Mouse (Mus musculus) heart, adult 2 months (tissue): ENCODE data around the gene Afg3l1. TPM values are rescaled to one million over a fixed set of nuclear protein-coding genes. Genes with fewer than 3 reads are reported as not detected.

Experiments used
- DNase-seq, 2 experiments: peaks; one replicate each; pipeline ENCODE4 v3.0.0; 2021
- H3K27ac ChIP-seq: fragments of 200-600 bp; 2 replicates; pipeline ENCODE4 v1.8.1; 2022
- H3K27me3 ChIP-seq: fragments of 200-500 bp; 2 replicates; pipeline ENCODE4 v1.6.1; 2012; ENCODE audit warnings: mild to moderate bottlenecking, low read length, inconsistent platforms, mixed read lengths; ENCODE audit not compliant: control insufficient read depth, insufficient read depth
- H3K36me3 ChIP-seq: fragments of 200-500 bp; 2 replicates; pipeline ENCODE4 v1.6.1; 2012; ENCODE audit warnings: low read length, inconsistent platforms; ENCODE audit not compliant: control insufficient read depth, insufficient read depth
- H3K4me1 ChIP-seq: fragments of 200-500 bp; 2 replicates; pipeline ENCODE4 v1.6.1; 2011; ENCODE audit warnings: low read length; ENCODE audit not compliant: control insufficient read depth, insufficient read depth
- H3K4me3 ChIP-seq: fragments of 200-600 bp; 2 replicates; pipeline ENCODE4 v1.8.1; 2022
- H3K79me2 ChIP-seq: fragments of 200-500 bp; replicated peaks from 2 replicates; pipeline ENCODE4 v1.6.1; 2012; ENCODE audit warnings: mild to moderate bottlenecking, inconsistent platforms, low read length, moderate library complexity, mixed read lengths; ENCODE audit not compliant: control insufficient read depth, insufficient read depth
- H3K9ac ChIP-seq: fragments of 200-500 bp; 2 replicates; pipeline ENCODE4 v1.6.1; 2012; ENCODE audit warnings: low read depth, mild to moderate bottlenecking, control low read depth, inconsistent platforms, low read length, mixed read lengths
- CTCF ChIP-seq: fragments of 200-600 bp; IDR thresholded peaks from 2 replicates; pipeline ENCODE4 v1.8.1; 2022; ENCODE audit warnings: antibody characterized with exemption, mild to moderate bottlenecking, moderate library complexity
- EP300 ChIP-seq: fragments of 200-500 bp; IDR thresholded peaks from 2 replicates; pipeline ENCODE4 v1.6.1; 2011; ENCODE audit warnings: low read depth, low read length, control low read depth; ENCODE audit not compliant: insufficient read depth
- POLR2A ChIP-seq: fragments of 200-500 bp; IDR thresholded peaks from 2 replicates; pipeline ENCODE4 v1.6.1; 2011; ENCODE audit warnings: mild to moderate bottlenecking, low read depth, low read length, control low read depth; ENCODE audit not compliant: insufficient read depth
- WGBS: fragments of 180-500 bp; shearing (Covaris S2); methylation state at CpG from one replicate; pipeline ENCODE4 v1.1.7; 2018; 5-methylcytosine and 5-hydroxymethylcytosine counted together
- intact Hi-C: fragments of 180-260 bp; cut with DNase I; formaldehyde crosslinking; loops from one replicate; pipeline ENCODE4 v1.15.1; 2025
- polyA plus RNA-seq: library from polyadenylated mRNA; depleted of rRNA; stranded (reverse); fragments of >200 nt; gene quantifications from 2 replicates; pipeline ENCODE4 v1.2.3, GENCODE M21; 2012
- total RNA-seq, 2 experiments: library from RNA; stranded (reverse); gene quantifications; 2 replicates each; pipeline ENCODE4 v1.2.3; 2021

Afg3l1 gene
- total and polyA plus RNA-seq, 3 experiments, result 22.6 to 65.1 (median 60.1) TPM

DNA sequence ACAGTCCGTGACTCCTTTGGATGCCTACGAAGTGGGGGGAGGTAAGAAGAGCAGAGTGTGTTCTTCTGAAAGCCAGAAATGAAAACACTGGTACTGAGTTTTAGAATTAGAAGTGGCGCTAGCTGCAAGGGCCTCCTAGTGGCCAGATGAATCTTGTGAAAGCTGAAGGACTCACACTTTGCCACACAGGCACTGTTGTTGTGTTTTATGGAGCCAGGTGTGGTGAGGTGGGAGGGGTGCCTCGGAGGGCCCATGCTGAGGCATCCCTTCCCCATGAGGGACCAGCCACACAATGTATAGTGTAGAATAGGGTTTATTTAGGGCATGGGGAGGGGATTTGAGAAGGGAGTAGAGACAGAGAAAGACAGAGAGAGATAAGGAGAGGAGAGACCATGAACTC is 20.0 kb downstream of the Afg3l1 start:
- intact Hi-C loops, result no loop called here
- Histone ChIP-seq H3K36me3 (no peaks in the 10 kb centered on the region), H3K4me1 (no peaks in the 10 kb centered on the region), H3K9ac (no peak overlapping the region), H3K27me3 (no peaks in the 10 kb centered on the region), H3K4me3 (no peak overlapping the region), H3K79me2 (no peaks in the 10 kb centered on the region), H3K27ac (no peak overlapping the region)
- WGBS, result 91% methylated on average over 4 of the region's 4 CpGs
- no peak for DNase-seq
- TF ChIP-seq EP300, result no peak
- no peak for TF ChIP-seq CTCF
- no peak for TF ChIP-seq POLR2A

DNA sequence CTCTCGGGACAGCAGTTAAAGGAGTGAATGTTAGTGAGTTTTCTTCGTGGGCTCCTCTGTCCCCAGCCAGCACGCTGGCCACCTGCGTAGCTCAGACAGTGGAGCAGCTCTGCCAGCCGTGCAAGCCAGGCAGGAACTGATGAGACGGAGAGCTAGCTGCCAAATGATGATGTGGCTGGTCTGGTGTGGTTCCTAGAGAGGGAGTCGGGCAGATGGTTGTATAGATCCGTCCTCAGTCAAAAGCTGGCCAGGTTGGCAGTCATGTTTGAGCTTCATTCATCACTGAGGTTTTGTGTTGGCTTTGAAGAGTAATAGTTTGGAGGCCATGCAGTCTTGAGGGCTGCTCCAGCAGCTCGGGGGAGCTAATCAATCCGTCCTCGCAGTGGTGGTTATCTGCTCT is 21.3 kb downstream of the Afg3l1 start:
- Histone ChIP-seq H3K4me1 (no peaks in the 10 kb centered on the region), H3K36me3 (no peaks in the 10 kb centered on the region), H3K4me3 (no peak overlapping the region), H3K79me2 (no peaks in the 10 kb centered on the region), H3K27me3 (no peaks in the 10 kb centered on the region), H3K27ac (no peak overlapping the region), H3K9ac (no peak overlapping the region)
- DNase-seq, result no peak
- 87% methylated on average over 11 of the region's 11 CpGs for WGBS
- TF ChIP-seq EP300, result no peak
- no peak for TF ChIP-seq POLR2A
- no peak for TF ChIP-seq CTCF
- intact Hi-C loops, result no loop called here

DNA sequence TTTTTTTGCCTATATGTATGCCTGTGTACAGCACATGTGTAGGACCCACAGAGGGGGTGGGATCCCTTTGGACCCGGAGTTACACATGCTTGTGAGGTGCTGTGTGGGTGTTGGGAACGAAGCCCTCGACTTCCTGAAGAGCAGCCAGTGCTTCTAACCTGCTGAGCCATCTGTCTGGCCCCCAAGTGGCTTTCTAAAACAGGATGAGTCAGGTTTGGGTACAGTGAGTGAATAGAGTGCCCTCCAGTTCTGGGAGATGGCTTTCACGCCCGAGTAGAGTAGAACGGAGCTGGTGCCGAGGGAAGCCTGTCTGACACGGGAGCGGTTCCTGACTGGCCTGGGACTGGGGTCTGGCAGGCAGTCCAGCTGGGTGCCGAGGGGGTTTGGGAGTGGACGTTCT is 21.9 kb downstream of the Afg3l1 start:
- H3K79me2 ChIP-seq, result no peaks in the 10 kb centered on the region
- no peaks in the 10 kb centered on the region for H3K27me3 ChIP-seq
- no peak for TF ChIP-seq EP300
- TF ChIP-seq POLR2A, result no peak
- TF ChIP-seq CTCF, result no peak
- no peak for DNase-seq
- no peaks in the 10 kb centered on the region for H3K4me1 ChIP-seq
- no peaks in the 10 kb centered on the region for H3K36me3 ChIP-seq
- H3K9ac ChIP-seq, result no peak overlapping the region
- H3K27ac ChIP-seq, result no peak overlapping the region
- WGBS, result 93% methylated on average over 11 of the region's 11 CpGs
- intact Hi-C loops, result no loop called here
- H3K4me3 ChIP-seq, result no peak overlapping the region

DNA sequence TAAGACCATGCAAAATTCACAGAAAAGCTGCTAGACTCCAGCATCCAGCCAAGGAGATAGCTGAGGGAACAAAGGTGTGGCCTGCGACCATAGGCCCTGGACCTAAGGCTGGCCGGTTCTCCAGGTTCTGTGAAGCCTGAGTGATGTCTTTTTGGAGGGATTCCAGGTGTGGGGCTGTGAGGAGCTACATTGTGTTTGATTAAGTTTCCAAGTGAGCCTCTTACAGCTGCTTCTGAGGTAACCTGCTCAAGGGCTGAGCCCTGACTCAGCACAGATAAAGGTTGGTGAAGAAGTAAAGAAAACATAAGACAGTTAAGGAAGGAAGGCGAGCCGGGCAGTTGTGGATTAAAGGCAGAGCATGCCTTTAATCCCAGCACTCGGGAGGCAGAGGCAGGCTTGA is 24.5 kb downstream of the Afg3l1 start:
- no peaks in the 10 kb centered on the region for H3K79me2 ChIP-seq
- 89% methylated on average over 5 of the region's 5 CpGs for WGBS
- no peaks in the 10 kb centered on the region for H3K27me3 ChIP-seq
- no peaks in the 10 kb centered on the region for H3K36me3 ChIP-seq
- intact Hi-C loops, result no loop called here
- TF ChIP-seq POLR2A (no peak), EP300 (no peak), CTCF (no peak)
- H3K9ac ChIP-seq, result no peak overlapping the region
- DNase-seq, result no peak
- no peak overlapping the region for H3K27ac ChIP-seq
- H3K4me3 ChIP-seq, result no peak overlapping the region
- H3K4me1 ChIP-seq, result no peaks in the 10 kb centered on the region

DNA sequence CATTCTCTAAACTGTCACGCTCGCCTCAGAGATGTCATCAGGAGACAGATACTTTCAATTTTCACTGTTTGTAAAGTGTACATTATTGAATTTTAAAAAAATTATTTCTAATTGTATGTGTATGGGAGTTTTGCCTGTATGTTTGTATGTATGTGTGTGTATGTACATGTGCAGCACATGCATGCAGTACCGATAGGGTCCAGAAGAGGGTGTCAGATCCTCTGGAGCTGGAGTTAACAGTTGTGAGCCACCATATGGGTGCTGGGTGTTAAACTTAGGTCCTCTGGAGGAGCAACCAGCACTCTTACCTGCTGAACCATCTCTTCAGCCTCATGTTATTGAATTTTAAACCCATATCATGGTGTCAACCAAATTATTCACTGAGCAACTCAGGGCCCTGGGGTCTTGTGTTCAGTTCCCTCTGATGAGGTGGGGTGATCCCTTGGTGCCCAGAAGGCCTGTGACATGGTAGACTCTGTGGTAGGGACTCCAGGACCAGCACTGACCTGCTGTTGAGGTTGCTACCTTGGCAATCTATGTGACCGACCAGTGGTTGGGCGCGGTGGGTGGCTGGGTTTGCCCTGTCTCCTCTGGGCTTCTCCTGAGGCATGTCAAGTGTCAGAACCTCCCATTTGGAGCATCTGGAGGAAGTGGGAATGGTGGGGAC is 26.2 kb downstream of the Afg3l1 start:
- Histone ChIP-seq H3K4me3 (no peak overlapping the region), H3K9ac (no peak overlapping the region), H3K27me3 (no peaks in the 10 kb centered on the region), H3K27ac (no peak overlapping the region), H3K4me1 (no peaks in the 10 kb centered on the region), H3K79me2 (no peaks in the 10 kb centered on the region), H3K36me3 (no peaks in the 10 kb centered on the region)
- DNase-seq, result no peak
- intact Hi-C loops, result no loop called here
- over 99% methylated on average over 6 of the region's 6 CpGs for WGBS
- peak; percentile 36 for TF ChIP-seq CTCF
- TF ChIP-seq EP300, result no peak

DNA sequence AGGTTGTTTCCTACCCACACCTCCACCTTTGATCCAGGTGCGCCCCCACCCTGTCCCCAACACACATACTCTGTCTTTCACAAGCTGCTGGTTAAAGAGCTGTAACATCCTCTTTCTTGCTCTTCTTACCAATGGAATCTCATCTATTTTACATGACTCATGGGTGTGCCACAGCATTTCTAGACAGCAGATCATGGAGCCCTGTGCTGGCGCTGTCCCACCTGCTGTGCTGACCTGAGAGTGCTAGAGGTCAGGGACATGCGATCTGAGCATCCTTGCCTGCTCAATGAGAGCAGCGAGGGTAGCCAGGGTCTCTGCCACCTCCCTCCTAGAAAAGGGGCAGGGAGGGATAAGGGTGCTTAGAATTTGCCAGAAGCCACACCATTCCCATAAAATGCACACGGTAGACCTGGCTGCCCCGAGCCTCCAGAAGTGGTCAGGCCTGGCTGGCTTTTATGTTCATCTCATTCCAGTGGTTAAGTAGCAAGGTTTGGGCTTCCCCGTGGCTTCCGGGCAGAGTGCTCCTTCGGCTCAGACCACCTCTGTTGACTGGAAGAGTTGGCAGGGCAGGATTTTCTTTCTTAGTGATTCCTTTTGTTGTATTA is 27.0 kb downstream of the Afg3l1 start:
- Histone ChIP-seq H3K79me2 (no peaks in the 10 kb centered on the region), H3K9ac (no peak overlapping the region), H3K4me3 (no peak overlapping the region), H3K4me1 (no peaks in the 10 kb centered on the region), H3K36me3 (no peaks in the 10 kb centered on the region), H3K27me3 (no peaks in the 10 kb centered on the region), H3K27ac (no peak overlapping the region)
- TF ChIP-seq CTCF (no peak), POLR2A (no peak), EP300 (no peak)
- DNase-seq, result no peak
- intact Hi-C loops, result no loop called here
- 93% methylated on average over 9 of the region's 9 CpGs for WGBS
